Mouse (Mus musculus): ENCODE results near the gene Klhl40. TPM values are rescaled to one million over a fixed set of nuclear protein-coding genes. Genes with fewer than 3 reads are reported as not detected.

The Klhl40 gene
- polyA plus RNA-seq, 1 experiment from 2014 or later: 0.39 TPM

Other genes starting within 250 kb of the Klhl40 start
- gene Lyzl4, start 135.5 kb upstream of the Klhl40 start, polyA plus RNA-seq (2015; fragmentation: Nextera tagmentation; extraction: Ambion mirVana): not detected in 2 replicates
- gene Vipr1, start 134.9 kb upstream of the Klhl40 start, polyA plus RNA-seq (2015; fragmentation: Nextera tagmentation; extraction: Ambion mirVana): 6.1 and 7.0 TPM in 2 replicates
- 14.5 and 14.7 TPM in 2 replicates for gene Sec22c, start 72.1 kb upstream of the Klhl40 start, polyA plus RNA-seq (2015; fragmentation: Nextera tagmentation; extraction: Ambion mirVana)
- 141 and 147 TPM in 2 replicates for gene Ss18l2, start 67.3 kb upstream of the Klhl40 start, polyA plus RNA-seq (2015; fragmentation: Nextera tagmentation; extraction: Ambion mirVana)
- gene Nktr, start 58.4 kb upstream of the Klhl40 start, polyA plus RNA-seq (2015; fragmentation: Nextera tagmentation; extraction: Ambion mirVana): 57.9 and 62.6 TPM in 2 replicates
- gene Zfp651, start 18.3 kb upstream of the Klhl40 start, polyA plus RNA-seq (2015; fragmentation: Nextera tagmentation; extraction: Ambion mirVana): 13.0 and 14.0 TPM in 2 replicates
- gene Hhatl, start 14.9 kb downstream of the Klhl40 start, polyA plus RNA-seq (2015; fragmentation: Nextera tagmentation; extraction: Ambion mirVana): 1.1 and 1.5 TPM in 2 replicates
- gene Ccdc13, start 61.9 kb downstream of the Klhl40 start, polyA plus RNA-seq (2015; fragmentation: Nextera tagmentation; extraction: Ambion mirVana): 1.1 and 1.3 TPM in 2 replicates
- 169 and 174 TPM in 2 replicates for gene Higd1a, start 80.8 kb downstream of the Klhl40 start, polyA plus RNA-seq (2015; fragmentation: Nextera tagmentation; extraction: Ambion mirVana)
- 0.46 and 0.80 TPM in 2 replicates for gene Ackr2, start 120.7 kb downstream of the Klhl40 start, polyA plus RNA-seq (2015; fragmentation: Nextera tagmentation; extraction: Ambion mirVana)
- not detected in 2 replicates for gene Cyp8b1, start 138.7 kb downstream of the Klhl40 start, polyA plus RNA-seq (2015; fragmentation: Nextera tagmentation; extraction: Ambion mirVana)
- 3.1 and 4.6 TPM in 2 replicates for gene Fam198a, start 173.4 kb downstream of the Klhl40 start, polyA plus RNA-seq (2015; fragmentation: Nextera tagmentation; extraction: Ambion mirVana)
- 12.9 and 15.9 TPM in 2 replicates for gene Pomgnt2, start 219.5 kb downstream of the Klhl40 start, polyA plus RNA-seq (2015; fragmentation: Nextera tagmentation; extraction: Ambion mirVana)

Data from intestine, embryonic 15.5 days (tissue).